Mouse (Mus musculus): Measurements from ENCODE around the gene Cd36. TPM values are rescaled to one million over a fixed set of nuclear protein-coding genes. Genes with fewer than 3 reads are reported as not detected.

The Cd36 gene
- polyA plus RNA-seq, 1 experiment from 2014 or later, result 3.0 TPM

DNA sequence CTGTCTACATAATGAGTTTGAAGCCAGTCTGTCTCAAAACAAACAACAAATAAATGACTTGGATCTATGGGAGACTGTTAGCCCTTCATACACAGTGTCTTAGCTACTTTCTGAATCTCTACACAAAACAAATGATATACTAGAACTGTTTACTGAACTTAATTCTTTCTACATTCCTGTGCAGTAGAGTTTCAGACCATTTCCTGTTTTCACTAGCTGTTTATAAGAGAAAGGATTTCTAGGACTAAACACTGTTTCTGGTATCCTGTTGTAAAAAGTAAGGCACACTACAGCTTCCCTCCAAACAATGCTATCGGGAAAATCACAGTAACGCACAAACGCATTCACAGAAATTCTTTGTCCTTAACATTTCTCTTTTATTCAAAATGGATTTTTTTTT is 2.2 kb downstream of the Cd36 start:
- Histone ChIP-seq H3K4me3 (no peak overlapping the region), H3K27ac (replicated peaks) (no peak overlapping the region), H3K36me3 (no peaks in the 10 kb centered on the region), H3K9ac (replicated peaks) (no peak overlapping the region), H3K4me1 (no peaks in the 10 kb centered on the region), H3K27me3 (no peaks in the 10 kb centered on the region), H3K9me3 (no peaks in the 10 kb centered on the region), H3K4me2 (replicated peaks) (no peak overlapping the region)
- 89% methylated on average over 3 of the region's 3 CpGs for WGBS
- no peak for ATAC-seq (ENCODE audit: low FRiP score, low read depth)

- no peaks in the 10 kb centered on the region for H3K9me3 ChIP-seq
- no peaks in the 10 kb centered on the region; the same call in 1 of the 2 replicates for H3K4me1 ChIP-seq
- no peaks in the 10 kb centered on the region for H3K36me3 ChIP-seq
- ATAC-seq (ENCODE audit: low FRiP score, low read depth), result no peak
- no peak overlapping the region for H3K27ac ChIP-seq (replicated peaks)
- 62% methylated on average over 3 of the region's 3 CpGs for WGBS
- H3K4me3 ChIP-seq, result no peak overlapping the region
- no peak overlapping the region for H3K9ac ChIP-seq (replicated peaks)
- H3K27me3 ChIP-seq, result no peaks in the 10 kb centered on the region
- no peak overlapping the region for H3K4me2 ChIP-seq (replicated peaks)
These were observed 5.2 kb downstream of the Cd36 start for GRCm38 (mm10) chr5:17883357-17883875.

DNA sequence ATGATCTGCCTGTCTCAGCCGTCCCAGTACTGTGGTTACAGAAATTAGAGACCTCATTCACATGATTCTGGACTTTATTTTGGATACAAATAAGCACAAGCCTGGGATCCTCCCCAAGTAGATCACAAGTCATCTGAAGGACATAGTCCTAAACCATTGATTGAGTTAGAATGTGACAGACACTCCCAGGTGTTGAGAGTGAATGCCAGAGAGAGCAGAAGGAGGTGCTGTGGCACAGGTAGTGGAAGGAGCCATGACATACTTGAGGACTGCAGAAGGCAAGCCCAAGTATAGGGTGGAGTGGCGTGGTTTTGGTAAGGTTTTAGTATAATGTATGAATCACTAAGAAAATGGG is 7.1 kb downstream of the Cd36 start:
- Histone ChIP-seq H3K9me3 (no peaks in the 10 kb centered on the region), H3K4me2 (replicated peaks) (no peak overlapping the region), H3K27ac (replicated peaks) (no peak overlapping the region), H3K4me3 (no peak overlapping the region), H3K4me1 (no peaks in the 10 kb centered on the region; the same call in 1 of the 2 replicates), H3K9ac (replicated peaks) (no peak overlapping the region), H3K27me3 (no peaks in the 10 kb centered on the region), H3K36me3 (no peaks in the 10 kb centered on the region)
- WGBS, result 84% methylated on average over 2 of the region's 2 CpGs
- no peak for ATAC-seq (ENCODE audit: low FRiP score, low read depth)

- no peak overlapping the region for H3K9ac ChIP-seq (replicated peaks)
- 80% methylated on average over 4 of the region's 4 CpGs for WGBS
- ATAC-seq (ENCODE audit: low FRiP score, low read depth), result no peak
These were observed 7.6 kb downstream of the Cd36 start for GRCm38 (mm10) chr5:17880799-17881541.

GRCm38 (mm10) chr5:17879924-17880323 is 8.7 kb downstream of the Cd36 start:
- Histone ChIP-seq H3K4me3 (no peak overlapping the region), H3K4me2 (replicated peaks) (no peak overlapping the region), H3K4me1 (no peaks in the 10 kb centered on the region; the same call in 1 of the 2 replicates), H3K36me3 (no peaks in the 10 kb centered on the region), H3K27ac (replicated peaks) (no peak overlapping the region), H3K9me3 (no peaks in the 10 kb centered on the region), H3K9ac (replicated peaks) (no peak overlapping the region), H3K27me3 (no peaks in the 10 kb centered on the region)
- WGBS, result 54% methylated on average over 1 of the region's 1 CpGs
- no peak for ATAC-seq (ENCODE audit: low FRiP score, low read depth)

More at GRCm38 (mm10) chr5:17880799-17881541, 7.6 kb downstream of the Cd36 start:
- H3K27me3 ChIP-seq, result no peaks in the 10 kb centered on the region
- no peaks in the 10 kb centered on the region; the same call in 1 of the 2 replicates for H3K4me1 ChIP-seq
- no peak overlapping the region for H3K27ac ChIP-seq (replicated peaks)
- H3K36me3 ChIP-seq, result no peaks in the 10 kb centered on the region
- H3K4me2 ChIP-seq (replicated peaks), result no peak overlapping the region
- H3K9me3 ChIP-seq, result no peaks in the 10 kb centered on the region
- no peak overlapping the region for H3K4me3 ChIP-seq

GRCm38 (mm10) chr5:17877044-17877443 is 11.6 kb downstream of the Cd36 start:
- Histone ChIP-seq H3K9ac (replicated peaks) (no peak overlapping the region), H3K4me1 (no peaks in the 10 kb centered on the region; the same call in 1 of the 2 replicates), H3K9me3 (no peaks in the 10 kb centered on the region), H3K4me2 (replicated peaks) (no peak overlapping the region), H3K4me3 (no peak overlapping the region), H3K27me3 (no peaks in the 10 kb centered on the region), H3K27ac (replicated peaks) (no peak overlapping the region), H3K36me3 (no peaks in the 10 kb centered on the region)
- ATAC-seq (ENCODE audit: low FRiP score, low read depth), result no peak
- WGBS, result 86% methylated on average over 7 of the region's 7 CpGs

GRCm38 (mm10) chr5:17876637-17877036 is 12.0 kb downstream of the Cd36 start:
- ATAC-seq (ENCODE audit: low FRiP score, low read depth), result no peak
- WGBS, result 81% methylated on average over 3 of the region's 3 CpGs
- H3K36me3 ChIP-seq, result no peaks in the 10 kb centered on the region

DNA sequence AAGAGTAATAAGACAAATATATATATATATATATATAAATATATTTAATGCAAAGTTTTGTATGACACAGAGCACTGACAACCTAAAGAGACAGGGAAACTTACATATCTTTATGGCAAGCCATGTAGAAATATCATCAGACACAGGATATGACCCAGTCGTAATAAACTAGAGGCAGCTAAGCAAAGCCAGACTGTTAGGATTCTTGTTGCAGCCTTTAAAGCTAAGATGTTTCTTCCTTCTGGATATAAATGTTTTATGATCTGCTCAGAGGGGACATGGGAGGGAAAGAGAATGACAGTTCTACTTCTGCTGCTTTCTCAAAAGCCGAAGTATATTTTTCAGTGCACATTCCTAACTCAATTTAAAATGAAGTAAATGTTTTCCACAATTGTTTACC is 14.3 kb downstream of the Cd36 start:
- 88% methylated on average over 2 of the region's 2 CpGs for WGBS
- Histone ChIP-seq H3K36me3 (no peaks in the 10 kb centered on the region), H3K4me3 (no peak overlapping the region), H3K9ac (replicated peaks) (no peak overlapping the region), H3K4me2 (replicated peaks) (no peak overlapping the region), H3K4me1 (no peaks in the 10 kb centered on the region), H3K27me3 (no peaks in the 10 kb centered on the region), H3K9me3 (no peaks in the 10 kb centered on the region), H3K27ac (replicated peaks) (no peak overlapping the region)
- no peak for ATAC-seq (ENCODE audit: low FRiP score, low read depth)

More at GRCm38 (mm10) chr5:17876637-17877036, 12.0 kb downstream of the Cd36 start:
- Histone ChIP-seq H3K27ac (replicated peaks) (no peak overlapping the region), H3K4me3 (no peak overlapping the region), H3K9ac (replicated peaks) (no peak overlapping the region), H3K4me1 (no peaks in the 10 kb centered on the region; the same call in 1 of the 2 replicates), H3K4me2 (replicated peaks) (no peak overlapping the region), H3K27me3 (no peaks in the 10 kb centered on the region), H3K9me3 (no peaks in the 10 kb centered on the region)

GRCm38 (mm10) chr5:17865432-17865831 is 23.2 kb downstream of the Cd36 start:
- no peak overlapping the region for H3K27ac ChIP-seq (replicated peaks)
- no peaks in the 10 kb centered on the region for H3K27me3 ChIP-seq
- no peak overlapping the region for H3K4me3 ChIP-seq
- H3K4me2 ChIP-seq (replicated peaks), result no peak overlapping the region
- ATAC-seq (ENCODE audit: low FRiP score, low read depth), result no peak
- no peak overlapping the region for H3K9ac ChIP-seq (replicated peaks)
- H3K4me1 ChIP-seq, result no peaks in the 10 kb centered on the region
- 0 out of 2 replicates have a peak, but pooled peaks cover 2% of the 10 kb centered on the region for H3K9me3 ChIP-seq
- H3K36me3 ChIP-seq, result no peaks in the 10 kb centered on the region

DNA sequence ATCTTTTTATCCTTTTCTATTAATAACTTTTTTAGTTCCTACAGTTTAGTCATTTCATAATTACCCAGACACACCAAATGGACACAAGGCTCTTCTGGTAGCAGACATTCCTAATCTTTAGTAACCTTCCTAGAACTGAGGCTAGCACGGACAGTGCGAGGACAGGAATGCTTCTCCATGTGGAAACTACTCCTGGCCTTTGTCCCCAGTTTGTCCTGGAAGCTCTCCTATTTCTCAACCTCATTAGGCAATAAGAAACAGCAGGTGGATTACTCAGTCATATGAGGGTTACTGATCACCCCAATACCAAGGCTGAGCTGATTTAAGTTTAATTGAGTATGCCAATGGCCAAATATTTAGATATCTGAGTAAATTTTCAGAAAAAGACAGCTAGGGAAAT is 25.5 kb downstream of the Cd36 start:
- no peak overlapping the region for H3K27ac ChIP-seq (replicated peaks)
- H3K4me2 ChIP-seq (replicated peaks), result no peak overlapping the region
- H3K4me1 ChIP-seq, result no peaks in the 10 kb centered on the region
- H3K27me3 ChIP-seq, result no peaks in the 10 kb centered on the region
- no peak for ATAC-seq (ENCODE audit: low FRiP score, low read depth)
- WGBS, result 77% methylated on average over 2 of the region's 2 CpGs
- H3K36me3 ChIP-seq, result no peaks in the 10 kb centered on the region
- 0 out of 2 replicates have a peak, but pooled peaks cover 2% of the 10 kb centered on the region for H3K9me3 ChIP-seq
- H3K4me3 ChIP-seq, result no peak overlapping the region
- H3K9ac ChIP-seq (replicated peaks), result no peak overlapping the region

- Histone ChIP-seq H3K4me3 (no peak overlapping the region), H3K9ac (replicated peaks) (no peak overlapping the region), H3K4me1 (no peaks in the 10 kb centered on the region), H3K4me2 (replicated peaks) (no peak overlapping the region), H3K27ac (replicated peaks) (no peak overlapping the region), H3K36me3 (no peaks in the 10 kb centered on the region), H3K27me3 (no peaks in the 10 kb centered on the region), H3K9me3 (no peaks in the 10 kb centered on the region)
- no peak; the same call in 1 of the 2 replicates for ATAC-seq (ENCODE audit: low FRiP score, low read depth)
- 88% methylated on average over 3 of the region's 3 CpGs for WGBS
These were observed 30.2 kb downstream of the Cd36 start for GRCm38 (mm10) chr5:17858399-17858798.

- no peaks in the 10 kb centered on the region for H3K27me3 ChIP-seq
- no peaks in the 10 kb centered on the region for H3K36me3 ChIP-seq
- no peak overlapping the region for H3K4me2 ChIP-seq (replicated peaks)
- WGBS, result 88% methylated on average over 3 of the region's 3 CpGs
- no peak overlapping the region for H3K27ac ChIP-seq (replicated peaks)
- ATAC-seq (ENCODE audit: low FRiP score, low read depth), result no peak; the same call in 1 of the 2 replicates
- no peak overlapping the region for H3K4me3 ChIP-seq
- no peaks in the 10 kb centered on the region for H3K4me1 ChIP-seq
- no peak overlapping the region for H3K9ac ChIP-seq (replicated peaks)
- H3K9me3 ChIP-seq, result no peaks in the 10 kb centered on the region
These were observed 30.7 kb downstream of the Cd36 start for GRCm38 (mm10) chr5:17857871-17858270.

Data from midbrain, embryonic 12.5 days (tissue).